Mouse (Mus musculus) frontal cortex, postnatal 10 days (tissue): Measurements from ENCODE around the gene Sigmar1.
"Not testable (repeated sequence)": the region's sequence is repeated elsewhere in the genome, so short reads cannot be mapped to it uniquely, and the experiment has no call there.

Experiments used
- DNase-seq, 2 experiments: peaks; one replicate each; pipeline ENCODE4 v3.0.0; 2022; ENCODE audit warnings: low spot score in 2 of 2, mixed read lengths in 1 of 2

Sigmar1 gene

GRCm38 (mm10) chr4:41710229-41710628 lies 45.7 kb downstream of the Sigmar1 start:
- no peak for DNase-seq

GRCm38 (mm10) chr4:41708192-41708745 lies 47.7 kb downstream of the Sigmar1 start:
- no peak for DNase-seq

GRCm38 (mm10) chr4:41707011-41707535 lies 48.9 kb downstream of the Sigmar1 start:
- peak; percentile 69 to 80 for DNase-seq

- no peak for DNase-seq
Observed at GRCm38 (mm10) chr4:41705922-41706754, 49.8 kb downstream of the Sigmar1 start.

- DNase-seq: no peak
Observed at GRCm38 (mm10) chr4:41704651-41705050, 51.3 kb downstream of the Sigmar1 start.

GRCm38 (mm10) chr4:41702226-41702625 lies 53.7 kb downstream of the Sigmar1 start:
- DNase-seq: not testable (repeated sequence)

- DNase-seq: not testable (repeated sequence)
Observed at GRCm38 (mm10) chr4:41700224-41700623, 55.7 kb downstream of the Sigmar1 start.

GRCm38 (mm10) chr4:41699783-41700182 lies 56.2 kb downstream of the Sigmar1 start, which contains the start of gene Il11ra1:
TSS of gene Il11ra1 (plus strand) at chr4:41699989.
- not testable (repeated sequence) for DNase-seq

- not testable (repeated sequence) for DNase-seq
Observed at GRCm38 (mm10) chr4:41698421-41699016, 57.4 kb downstream of the Sigmar1 start.

GRCm38 (mm10) chr4:41696930-41697841 lies 58.8 kb downstream of the Sigmar1 start, which contains the start of gene Cntfr:
TSS of gene Cntfr (minus strand) at chr4:41697089.
- DNase-seq: peak in 1 of 2 experiments; percentile 84

- not testable (repeated sequence) for DNase-seq
Observed at GRCm38 (mm10) chr4:41696452-41696851, 59.5 kb downstream of the Sigmar1 start.

- DNase-seq: not testable (repeated sequence)
Observed at GRCm38 (mm10) chr4:41695800-41696199, 60.2 kb downstream of the Sigmar1 start.

- not testable (repeated sequence) for DNase-seq
Observed at GRCm38 (mm10) chr4:41693511-41693910, 62.4 kb downstream of the Sigmar1 start.

GRCm38 (mm10) chr4:41690014-41690413 lies 65.9 kb downstream of the Sigmar1 start:
- not testable (repeated sequence) for DNase-seq

- not testable (repeated sequence) for DNase-seq
Observed at GRCm38 (mm10) chr4:41688562-41688961, 67.4 kb downstream of the Sigmar1 start.
